Mouse (Mus musculus) embryonic facial prominence, embryonic 11.5 days (tissue): Measurements from ENCODE around the gene Scyl1. TPM values are rescaled to one million over a fixed set of nuclear protein-coding genes. Genes with fewer than 3 reads are reported as not detected.

Experiments
- ATAC-seq: fragments of 200-750 bp; cut with Nextera tagmentation; replicated peaks from 2 replicates; pipeline ENCODE4 v1.8.0; 2017; ENCODE audit warnings: low read depth; ENCODE audit not compliant: insufficient number of reproducible peaks, low FRiP score, low TSS enrichment
- DNase-seq: peaks from one replicate; pipeline ENCODE4 v3.0.0-alpha.2; 2015; ENCODE audit warnings: low spot score
- H3K27ac ChIP-seq: fragments of 300-500 bp; sonication (generic); replicated peaks from 2 replicates; pipeline ENCODE4 v1.5.1; 2014; ENCODE audit warnings: mild to moderate bottlenecking, low read depth, low read length, control low read depth
- H3K27me3 ChIP-seq: fragments of 300-500 bp; sonication (generic); 2 replicates; pipeline ENCODE4 v1.6.1; 2014; ENCODE audit warnings: mild to moderate bottlenecking, low read length, moderate library complexity, mixed read lengths; ENCODE audit not compliant: control insufficient read depth, insufficient read depth
- H3K36me3 ChIP-seq: fragments of 300-500 bp; sonication (generic); replicated peaks from 2 replicates; pipeline ENCODE4 v1.6.1; 2014; ENCODE audit warnings: low read depth, mild to moderate bottlenecking, low read length, moderate library complexity, mixed read lengths; ENCODE audit not compliant: control insufficient read depth, insufficient read depth
- H3K4me1 ChIP-seq: fragments of 300-500 bp; sonication (generic); 2 replicates; pipeline ENCODE4 v1.6.1; 2014; ENCODE audit warnings: low read length, mixed read lengths; ENCODE audit not compliant: control insufficient read depth, insufficient read depth
- H3K4me2 ChIP-seq: fragments of 300-500 bp; sonication (generic); 2 replicates; pipeline ENCODE4 v1.6.1; 2014; ENCODE audit warnings: low read depth, mild to moderate bottlenecking, control low read depth, low read length, moderate library complexity
- H3K4me3 ChIP-seq: fragments of 300-500 bp; sonication (generic); 2 replicates; pipeline ENCODE4 v1.5.1; 2014; ENCODE audit warnings: low read depth, low read length, control low read depth
- H3K9ac ChIP-seq: fragments of 300-500 bp; sonication (generic); replicated peaks from 2 replicates; pipeline ENCODE4 v1.6.1; 2014; ENCODE audit warnings: mild to moderate bottlenecking, control low read depth, low read length
- H3K9me3 ChIP-seq: fragments of 300-500 bp; sonication (generic); replicated peaks from 2 replicates; pipeline ENCODE4 v1.6.1; 2016; ENCODE audit warnings: mild to moderate bottlenecking, low read length, inconsistent platforms, mixed read lengths; ENCODE audit not compliant: control insufficient read depth
- WGBS: fragments of 180-500 bp; shearing (Covaris S2); extraction: QIAGEN DNeasy Blood & Tissue Kit; methylation state at CpG from one replicate; pipeline ENCODE4 v1.1.7; 2014; 5-methylcytosine and 5-hydroxymethylcytosine counted together
- polyA plus RNA-seq: library from polyadenylated mRNA; unstranded; fragments of >200 nt; fragmentation: Nextera tagmentation; extraction: Ambion mirVana; gene quantifications from 2 replicates; pipeline ENCODE4 v1.2.1, GENCODE M21; 2014

The Scyl1 gene
- polyA plus RNA-seq, 1 experiment from 2014 or later = 53.9 TPM

- Histone ChIP-seq H3K9me3 (no peaks in the 10 kb centered on the region), H3K27me3 (no peaks in the 10 kb centered on the region), H3K4me2 (no peak overlapping the region), H3K36me3 (no peaks in the 10 kb centered on the region), H3K9ac (no peak overlapping the region), H3K27ac (no peak overlapping the region), H3K4me3 (no peak overlapping the region), H3K4me1 (no peaks in the 10 kb centered on the region)
- DNase-seq (no peak), ATAC-seq (no peak)
- 77% methylated on average over 9 of the region's 9 CpGs for WGBS
These were observed 6.3 kb upstream of the Scyl1 start for GRCm38 (mm10) chr19:5777387-5778032.

- H3K27me3 ChIP-seq = no peaks in the 10 kb centered on the region
- peaks cover 4% of the 10 kb centered on the region; the same call in 1 of the 2 replicates for H3K4me1 ChIP-seq
- peaks cover 4% of the 10 kb centered on the region for H3K36me3 ChIP-seq
- peak overlapping the region; percentile 84 for H3K9ac ChIP-seq
- DNase-seq (no peak), ATAC-seq (peak; percentile 30; the same call in 1 of the 2 replicates)
- WGBS = 48% methylated on average over 9 of the region's 9 CpGs
- no peak overlapping the region for H3K27ac ChIP-seq
- H3K4me2 ChIP-seq = peak overlapping the region; percentile 79
- peak overlapping the region; percentile 92 for H3K4me3 ChIP-seq
- no peaks in the 10 kb centered on the region for H3K9me3 ChIP-seq
These were observed 908 bp downstream of the Scyl1 start for GRCm38 (mm10) chr19:5770311-5770710.

- Histone ChIP-seq H3K4me1 (peaks cover 4% of the 10 kb centered on the region; the same call in 1 of the 2 replicates), H3K9ac (no peak overlapping the region), H3K9me3 (no peaks in the 10 kb centered on the region), H3K27ac (no peak overlapping the region), H3K4me3 (no peak overlapping the region), H3K36me3 (peaks cover 10% of the 10 kb centered on the region), H3K27me3 (no peaks in the 10 kb centered on the region), H3K4me2 (no peak overlapping the region)
- ATAC-seq (no peak), DNase-seq (no peak)
- WGBS = 86% methylated on average over 4 of the region's 4 CpGs
These were observed 3.9 kb downstream of the Scyl1 start for GRCm38 (mm10) chr19:5767271-5767670.

- no peaks in the 10 kb centered on the region for H3K27me3 ChIP-seq
- no peak overlapping the region for H3K9ac ChIP-seq
- no peak for ATAC-seq
- peaks cover 17% of the 10 kb centered on the region for H3K36me3 ChIP-seq
- no peaks in the 10 kb centered on the region for H3K9me3 ChIP-seq
- 96% methylated on average over 6 of the region's 6 CpGs for WGBS
- H3K4me1 ChIP-seq = no peaks in the 10 kb centered on the region
- DNase-seq = no peak
- no peak overlapping the region for H3K4me2 ChIP-seq
- H3K27ac ChIP-seq = no peak overlapping the region
- no peak overlapping the region for H3K4me3 ChIP-seq
These were observed 8.1 kb downstream of the Scyl1 start for GRCm38 (mm10) chr19:5763163-5763562.

GRCm38 (mm10) chr19:5758878-5759403 is 12.3 kb downstream of the Scyl1 start:
- Histone ChIP-seq H3K9me3 (no peaks in the 10 kb centered on the region), H3K4me1 (peaks cover 12% of the 10 kb centered on the region), H3K27ac (no peak overlapping the region), H3K4me3 (no peak overlapping the region), H3K36me3 (peaks cover 18% of the 10 kb centered on the region), H3K9ac (no peak overlapping the region), H3K27me3 (peaks cover 20% of the 10 kb centered on the region), H3K4me2 (no peak overlapping the region)
- no peak for ATAC-seq
- DNase-seq = no peak
- WGBS = 90% methylated on average over 14 of the region's 14 CpGs

- 12% methylated on average over 36 of the region's 36 CpGs for WGBS
These were observed 14.1 kb downstream of the Scyl1 start for GRCm38 (mm10) chr19:5756991-5757636.

GRCm38 (mm10) chr19:5756321-5756985 is 14.8 kb downstream of the Scyl1 start:
- peaks cover 12% of the 10 kb centered on the region for H3K36me3 ChIP-seq
- 10% methylated on average over 28 of the region's 29 CpGs for WGBS
- DNase-seq (peak; percentile 17), ATAC-seq (peak; percentile 42; the same call in 1 of the 2 replicates)
- H3K27me3 ChIP-seq = peaks cover 25% of the 10 kb centered on the region
- peaks cover 17% of the 10 kb centered on the region for H3K4me1 ChIP-seq
- H3K4me3 ChIP-seq = peak overlapping the region; percentile 14; the same call in 1 of the 2 replicates
- H3K27ac ChIP-seq = no peak overlapping the region
- H3K9ac ChIP-seq = peak overlapping the region; percentile 23
- no peaks in the 10 kb centered on the region for H3K9me3 ChIP-seq
- peak overlapping the region; percentile 43 for H3K4me2 ChIP-seq

More at GRCm38 (mm10) chr19:5756991-5757636, 14.1 kb downstream of the Scyl1 start:
- DNase-seq (no peak), ATAC-seq (0 out of 2 replicates have a peak, but pooled peaks have one; percentile 37)
- Histone ChIP-seq H3K36me3 (peaks cover 14% of the 10 kb centered on the region), H3K27me3 (peaks cover 20% of the 10 kb centered on the region), H3K4me1 (peaks cover 12% of the 10 kb centered on the region), H3K4me2 (peak overlapping the region; percentile 43), H3K27ac (no peak overlapping the region), H3K9ac (peak overlapping the region; percentile 23), H3K9me3 (no peaks in the 10 kb centered on the region), H3K4me3 (peak overlapping the region; percentile 14; the same call in 1 of the 2 replicates)
